8 mouse cellular contexts compared by ENCODE assay signal in the genomic region with DNA sequence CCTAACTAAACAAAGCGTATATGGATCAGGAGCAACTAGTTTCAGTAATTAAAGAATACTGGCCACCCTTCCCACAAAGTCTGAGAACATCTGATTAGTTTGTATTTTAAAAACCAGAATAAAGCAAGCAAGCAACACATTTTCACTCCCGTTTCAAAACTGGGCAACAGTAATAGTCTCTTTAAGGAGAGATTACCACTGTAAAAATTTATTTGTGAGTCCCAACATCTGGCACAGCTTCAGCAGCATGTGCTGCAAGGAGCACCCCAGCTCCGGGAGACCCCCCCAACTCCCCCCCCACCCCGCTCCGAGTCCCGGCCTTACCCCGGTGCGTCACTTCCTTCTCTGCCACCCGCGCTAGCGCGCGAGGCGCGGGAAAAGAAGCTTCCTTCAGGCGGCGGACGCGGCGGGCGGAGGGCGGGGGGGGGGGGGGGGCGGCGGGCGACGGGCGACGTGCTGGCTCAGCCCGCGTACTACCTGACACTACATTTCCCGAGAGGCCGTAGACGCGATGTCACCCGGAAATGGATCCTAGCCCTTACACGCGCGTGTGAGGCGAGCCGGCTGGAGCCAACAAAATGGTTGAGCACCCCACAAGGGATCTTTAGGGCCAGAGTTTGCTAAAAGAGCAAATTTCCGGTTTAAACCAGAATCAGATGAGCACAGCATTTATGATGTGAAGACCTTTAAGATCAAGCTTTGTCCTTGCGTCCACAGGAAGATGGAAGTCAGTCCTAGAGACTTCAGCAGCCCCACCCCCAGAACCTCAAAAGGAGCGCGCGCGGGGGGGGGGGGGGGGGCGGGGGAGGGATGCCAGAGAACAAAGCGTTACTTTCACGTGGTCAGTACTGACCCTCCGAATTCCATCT. TPM values are rescaled to one million over a fixed set of nuclear protein-coding genes. Genes with fewer than 3 reads are reported as not detected.
A peak's percentile ranks its signal among the peaks of the same experiment; 100 is the strongest.
DNase-seq lines count a peak whose midpoint lies in the region; ATAC-seq and TF ChIP-seq lines count a peak whose summit lies in the region.

No protein-coding gene starts in this region.

- TF ChIP-seq CTCF in gastrocnemius, adult 2 months (IDR thresholded peaks at IDR 0.05) = no peak
- no peak for TF ChIP-seq CTCF in hindbrain, postnatal 0 days (IDR thresholded peaks at IDR 0.05; ENCODE audit: low read depth)
- TF ChIP-seq CTCF in left cerebral cortex, adult 2 months (IDR thresholded peaks at IDR 0.05) = no peak

- intact Hi-C loops in gastrocnemius, adult 2 months (cut with DNase I) = no loop called here
- intact Hi-C loops in left cerebral cortex, adult 2 months (cut with DNase I) = loop anchor here (1.0 to 2.0 kb wide), 2 partner anchors 54 to 123 kb away; no protein-coding TSS in a partner anchor

- DNase-seq in ZHBTc4 (ENCODE audit: low read depth, low spot score) = peak; percentile 79
- peak; percentile 25 to 81 for DNase-seq in cerebellum, postnatal 4 days (ENCODE audit: low spot score in 2 of 2)
- DNase-seq in gastrocnemius, adult 2 months = peak; percentile 82
- peak; percentile 96 for DNase-seq in hindbrain, postnatal 0 days (ENCODE audit: low spot score)
- DNase-seq in left cerebral cortex, adult 2 months (ENCODE audit: extremely low spot score in 1 of 2, low spot score in 2 of 2) = peak; percentile 70 to 80
- DNase-seq in retina, postnatal 7 days (ENCODE audit: low read depth, low spot score) = peak; percentile 82
- peak; percentile 69 for DNase-seq in urinary bladder, adult 2 months (ENCODE audit: low spot score)

- peak overlapping the region; percentile 48 for H3K9ac ChIP-seq in hindbrain, postnatal 0 days (replicated peaks; ENCODE audit: low read length)

- no peaks in the 10 kb centered on the region for H3K27me3 ChIP-seq in hindbrain, postnatal 0 days (ENCODE audit: insufficient read depth, low read length)

- peak overlapping the region; percentile 98 for H3K27ac ChIP-seq in gastrocnemius, adult 2 months
- H3K27ac ChIP-seq in hindbrain, postnatal 0 days = peak overlapping the region; percentile 87
- peak overlapping the region; percentile 87 for H3K27ac ChIP-seq in left cerebral cortex, adult 2 months
- H3K27ac ChIP-seq in macrophage = peak overlapping the region; percentile 76

- H3K9me3 ChIP-seq in hindbrain, postnatal 0 days (ENCODE audit: low read length) = no peaks in the 10 kb centered on the region

- H3K79me2 ChIP-seq in macrophage (ENCODE audit: inconsistent target) = peaks cover 46% of the 10 kb centered on the region

- peak overlapping the region; percentile 80 for H3K4me3 ChIP-seq in gastrocnemius, adult 2 months
- H3K4me3 ChIP-seq in hindbrain, postnatal 0 days (ENCODE audit: low read length) = peak overlapping the region; percentile 45
- peak overlapping the region; percentile 73 for H3K4me3 ChIP-seq in left cerebral cortex, adult 2 months
- peak overlapping the region; percentile 63 for H3K4me3 ChIP-seq in macrophage (ENCODE audit: inconsistent target)

- H3K4me2 ChIP-seq in hindbrain, postnatal 0 days (ENCODE audit: low read depth, low read length) = peak overlapping the region; percentile 62

- H3K36me3 ChIP-seq in hindbrain, postnatal 0 days (ENCODE audit: insufficient read depth, low read length) = peaks cover 4% of the 10 kb centered on the region; the same call in 1 of the 2 replicates
- no peaks in the 10 kb centered on the region for H3K36me3 ChIP-seq in macrophage (ENCODE audit: inconsistent target)

- 2% methylated on average over 28 of the region's 50 CpGs for WGBS in hindbrain, postnatal 0 days
- WGBS in macrophage (ENCODE audit: missing documents) = 0% methylated on average over 11 of the region's 50 CpGs

- no peaks in the 10 kb centered on the region for H3K4me1 ChIP-seq in hindbrain, postnatal 0 days (ENCODE audit: insufficient read depth, low read length)

- peak; percentile 98 for ATAC-seq in hindbrain, postnatal 0 days

RNA-seq across cellular contexts. Expression of a gene that starts 13.6 kb away (rescaled TPM):
- total RNA-seq in gastrocnemius, adult 2 months (2021) = not detected
- not detected in 2 replicates for total RNA-seq in hindbrain, postnatal 0 days (2014; rRNA removed)
- polyA plus RNA-seq in hindbrain, postnatal 0 days (2015; fragmentation: Nextera tagmentation; extraction: Ambion mirVana) = not detected in 2 replicates
- total RNA-seq in left cerebral cortex, adult 2 months (2021) = not detected
- 1 to 10 TPM in 1 of 26 experiments, under 1 TPM in 2, not detected in 23; 0.79 to 1.3 (median 0.92) TPM for total RNA-seq in macrophage (2018; cell fraction: chromatin; rRNA removed)
- total RNA-seq in macrophage (2018; cell fraction: cytosol; rRNA removed) = not detected
- under 1 TPM in 2 of 26 experiments, not detected in 24; 0.51 TPM for total RNA-seq in macrophage (2018; cell fraction: nucleus; rRNA removed)
- polyA plus RNA-seq in macrophage (2018) = not detected in 3 replicates
- 0.14 and 0.31 TPM in 2 replicates for polyA plus RNA-seq in urinary bladder, adult 2 months (2012; rRNA removed)

Comparison
In these comparisons a context has a peak if more than half of its experiments do, and no peak if none do; other contexts are left out.
1. Peak in every context shown above with its lines: DNase-seq, ATAC-seq, H3K4me3 ChIP-seq and H3K27ac ChIP-seq.